Mouse (Mus musculus) adipocyte (in vitro differentiated cells): Measurements from ENCODE around the gene Sptbn1.

Experiments
- DNase-seq: peaks from one replicate; pipeline ENCODE4 v3.0.0-alpha.2; 2016; ENCODE audit warnings: low spot score

The Sptbn1 gene

GRCm38 (mm10) chr11:30267892-30268647 is at the start of gene Sptbn1:
Sptbn1 (minus strand) TSS chr11:30268175.
- DNase-seq = peak; percentile 84

- no peak for DNase-seq
Observed at GRCm38 (mm10) chr11:30294279-30294678, 26.3 kb upstream of the Sptbn1 start.

- peak; percentile 67 for DNase-seq
Observed at GRCm38 (mm10) chr11:30292221-30293160, 24.5 kb upstream of the Sptbn1 start.

GRCm38 (mm10) chr11:30291155-30291554 is 23.2 kb upstream of the Sptbn1 start:
- DNase-seq = no peak

- DNase-seq = no peak
Observed at GRCm38 (mm10) chr11:30289470-30290431, 21.8 kb upstream of the Sptbn1 start.

GRCm38 (mm10) chr11:30288075-30288474 is 20.1 kb upstream of the Sptbn1 start:
- no peak for DNase-seq

- peak; percentile 93 for DNase-seq
Observed at GRCm38 (mm10) chr11:30283710-30284109, 15.7 kb upstream of the Sptbn1 start.

- no peak for DNase-seq
Observed at GRCm38 (mm10) chr11:30281096-30281495, 13.1 kb upstream of the Sptbn1 start.

- DNase-seq = no peak
Observed at GRCm38 (mm10) chr11:30279278-30279677, 11.3 kb upstream of the Sptbn1 start.

GRCm38 (mm10) chr11:30275436-30276031 is 7.6 kb upstream of the Sptbn1 start:
- no peak for DNase-seq

- DNase-seq = no peak
Observed at GRCm38 (mm10) chr11:30269524-30269923, 1.5 kb upstream of the Sptbn1 start.

- DNase-seq = peak; percentile 73
Observed at GRCm38 (mm10) chr11:30268648-30269375, 837 bp upstream of the Sptbn1 start.

- DNase-seq = peak; percentile 62
Observed at GRCm38 (mm10) chr11:30267036-30267891, 711 bp downstream of the Sptbn1 start.

GRCm38 (mm10) chr11:30266691-30267035 is 1.3 kb downstream of the Sptbn1 start:
- DNase-seq = no peak

- no peak for DNase-seq
Observed at GRCm38 (mm10) chr11:30265666-30266065, 2.3 kb downstream of the Sptbn1 start.

- no peak for DNase-seq
Observed at GRCm38 (mm10) chr11:30263627-30264026, 4.3 kb downstream of the Sptbn1 start.

GRCm38 (mm10) chr11:30258739-30259350 is 9.1 kb downstream of the Sptbn1 start:
- peak; percentile 43 for DNase-seq

- no peak for DNase-seq
Observed at GRCm38 (mm10) chr11:30257812-30258211, 10.2 kb downstream of the Sptbn1 start.

- peak; percentile 74 for DNase-seq
Observed at GRCm38 (mm10) chr11:30257085-30257484, 10.9 kb downstream of the Sptbn1 start.
